Mouse (Mus musculus): ENCODE measurements around the gene Smyd3. TPM values are rescaled to one million over a fixed set of nuclear protein-coding genes. Genes with fewer than 3 reads are reported as not detected.

Smyd3 gene
- polyA plus RNA-seq, 1 experiment from 2014 or later = 12.1 TPM

DNA sequence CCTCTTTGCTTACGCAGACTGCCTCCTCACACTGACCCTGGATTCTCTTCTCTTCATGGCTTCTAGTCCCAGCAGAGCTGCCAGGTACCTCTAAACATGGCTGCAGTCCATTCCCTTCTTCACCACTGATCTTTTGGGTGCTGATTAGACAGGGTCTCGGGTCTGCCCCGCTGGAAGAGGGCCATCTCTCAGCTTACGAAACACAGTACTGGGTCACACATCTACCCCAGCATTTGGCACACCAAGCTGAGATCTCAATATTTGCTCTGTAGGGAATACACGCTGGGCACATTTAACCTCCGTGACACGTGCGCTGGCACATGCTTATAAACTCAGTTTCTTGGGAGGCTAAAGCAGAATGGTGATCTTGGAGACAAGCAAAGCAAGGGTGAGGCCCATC is 413.4 kb downstream of the Smyd3 start:
- ATAC-seq (ENCODE audit: low FRiP score, low TSS enrichment) (no peak), DNase-seq (ENCODE audit: low spot score) (no peak)
- no peaks in the 10 kb centered on the region for H3K36me3 ChIP-seq (ENCODE audit: control insufficient read depth, insufficient read depth, low read length)
- H3K4me2 ChIP-seq (replicated peaks; ENCODE audit: low read depth) = no peak overlapping the region
- H3K4me1 ChIP-seq (replicated peaks; ENCODE audit: control insufficient read depth, insufficient read depth) = no peaks in the 10 kb centered on the region
- no peak overlapping the region for H3K4me3 ChIP-seq (ENCODE audit: low read depth, low read length)
- no peak for TF ChIP-seq CTCF (IDR thresholded peaks at IDR 0.05; ENCODE audit: low read depth)
- no peak for TF ChIP-seq EP300 (optimal IDR thresholded peaks at IDR 0.05)
- no peaks in the 10 kb centered on the region for H3K27me3 ChIP-seq (ENCODE audit: control insufficient read depth, insufficient read depth, low read length)
- H3K9me3 ChIP-seq (ENCODE audit: control insufficient read depth, low read length) = no peaks in the 10 kb centered on the region
- no peak overlapping the region for H3K9ac ChIP-seq (ENCODE audit: low read length)
- 90% methylated on average over 8 of the region's 8 CpGs for WGBS
- no peak overlapping the region for H3K27ac ChIP-seq (replicated peaks)

DNA sequence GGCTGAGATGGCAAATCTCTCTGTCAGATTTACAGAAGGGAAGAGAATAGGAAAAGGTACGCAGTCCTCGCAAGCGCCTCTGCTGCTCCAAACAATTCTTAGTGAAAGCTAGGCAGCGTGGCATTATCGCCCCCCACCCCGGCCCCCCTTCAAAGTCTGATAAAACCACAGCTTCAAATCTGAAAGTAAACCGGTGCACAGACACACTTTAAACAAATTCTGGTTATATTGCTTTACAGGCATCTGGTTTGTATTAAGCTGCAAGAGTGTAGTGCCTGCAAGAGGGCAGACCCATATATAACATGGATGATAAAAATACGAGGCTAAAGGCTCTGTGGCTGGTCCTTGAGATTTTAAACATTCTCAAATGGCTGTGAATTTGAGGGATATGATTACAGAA is 420.8 kb downstream of the Smyd3 start:
- no peak overlapping the region for H3K4me2 ChIP-seq (replicated peaks; ENCODE audit: low read depth)

DNA sequence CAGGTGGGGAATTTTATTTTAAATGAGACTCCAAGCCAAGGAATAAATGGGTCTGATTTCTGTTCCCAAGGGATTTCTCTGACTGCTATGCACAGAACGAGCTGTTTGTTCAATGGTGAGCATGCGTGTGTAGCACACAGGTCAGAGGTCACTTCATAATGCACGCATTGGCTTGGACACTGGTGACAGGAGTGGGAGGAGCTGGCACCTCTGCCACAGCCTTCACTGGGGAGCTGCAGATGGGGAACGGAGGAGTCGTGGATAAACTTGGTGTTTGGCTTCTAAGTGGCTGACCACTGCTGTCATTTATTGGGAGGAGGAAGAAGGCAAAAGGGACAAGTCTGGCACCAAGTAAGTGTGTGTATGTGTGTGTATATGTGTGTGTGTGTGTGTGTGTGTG is 421.5 kb downstream of the Smyd3 start:
- Histone ChIP-seq H3K4me3 (ENCODE audit: low read depth, low read length) (no peak overlapping the region), H3K4me1 (replicated peaks; ENCODE audit: control insufficient read depth, insufficient read depth) (no peaks in the 10 kb centered on the region), H3K27ac (replicated peaks) (no peak overlapping the region), H3K9ac (ENCODE audit: low read length) (no peak overlapping the region), H3K4me2 (replicated peaks; ENCODE audit: low read depth) (no peak overlapping the region), H3K27me3 (ENCODE audit: control insufficient read depth, insufficient read depth, low read length) (no peaks in the 10 kb centered on the region), H3K36me3 (ENCODE audit: control insufficient read depth, insufficient read depth, low read length) (no peaks in the 10 kb centered on the region), H3K9me3 (ENCODE audit: control insufficient read depth, low read length) (no peaks in the 10 kb centered on the region)
- 46% methylated on average over 5 of the region's 5 CpGs for WGBS
- no peak for DNase-seq (ENCODE audit: low spot score)
- TF ChIP-seq EP300 (optimal IDR thresholded peaks at IDR 0.05) = no peak
- no peak for TF ChIP-seq CTCF (IDR thresholded peaks at IDR 0.05; ENCODE audit: low read depth)
- no peak for ATAC-seq (ENCODE audit: low FRiP score, low TSS enrichment)

More for the DNA sequence above, 420.8 kb downstream of the Smyd3 start:
- H3K27ac ChIP-seq (replicated peaks) = no peak overlapping the region
- TF ChIP-seq EP300 (optimal IDR thresholded peaks at IDR 0.05) (no peak), CTCF (IDR thresholded peaks at IDR 0.05; ENCODE audit: low read depth) (no peak)
- no peak overlapping the region for H3K4me3 ChIP-seq (ENCODE audit: low read depth, low read length)
- no peaks in the 10 kb centered on the region for H3K36me3 ChIP-seq (ENCODE audit: control insufficient read depth, insufficient read depth, low read length)
- 42% methylated on average over 8 of the region's 8 CpGs for WGBS
- ATAC-seq (ENCODE audit: low FRiP score, low TSS enrichment) = no peak
- H3K4me1 ChIP-seq (replicated peaks; ENCODE audit: control insufficient read depth, insufficient read depth) = no peaks in the 10 kb centered on the region
- DNase-seq (ENCODE audit: low spot score) = no peak
- no peak overlapping the region for H3K9ac ChIP-seq (ENCODE audit: low read length)
- no peaks in the 10 kb centered on the region for H3K9me3 ChIP-seq (ENCODE audit: control insufficient read depth, low read length)
- no peaks in the 10 kb centered on the region for H3K27me3 ChIP-seq (ENCODE audit: control insufficient read depth, insufficient read depth, low read length)

DNA sequence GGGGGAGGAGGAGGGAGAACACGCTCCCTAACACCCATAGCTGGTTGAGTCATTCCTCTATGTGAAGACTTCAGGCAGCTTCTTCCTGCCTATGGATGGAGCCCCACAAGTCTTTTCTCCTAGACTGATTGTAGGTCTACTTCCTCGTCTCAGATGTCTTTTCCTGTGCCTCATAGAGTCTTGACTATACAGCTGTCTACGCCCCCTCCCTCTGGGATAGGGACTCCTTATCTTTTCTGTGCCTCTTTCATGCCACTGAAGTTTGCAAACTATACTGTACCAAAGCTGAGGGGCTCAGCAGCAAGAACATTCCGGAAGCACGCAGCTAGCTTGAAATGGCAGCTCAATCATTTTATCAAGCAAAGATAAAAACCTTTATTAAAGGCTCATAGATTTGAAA is 428.7 kb downstream of the Smyd3 start:
- Histone ChIP-seq H3K4me2 (replicated peaks; ENCODE audit: low read depth) (no peak overlapping the region), H3K4me1 (replicated peaks; ENCODE audit: control insufficient read depth, insufficient read depth) (no peaks in the 10 kb centered on the region), H3K27me3 (ENCODE audit: control insufficient read depth, insufficient read depth, low read length) (no peaks in the 10 kb centered on the region), H3K9me3 (ENCODE audit: control insufficient read depth, low read length) (no peaks in the 10 kb centered on the region), H3K27ac (replicated peaks) (no peak overlapping the region), H3K9ac (ENCODE audit: low read length) (no peak overlapping the region), H3K36me3 (ENCODE audit: control insufficient read depth, insufficient read depth, low read length) (no peaks in the 10 kb centered on the region), H3K4me3 (ENCODE audit: low read depth, low read length) (no peak overlapping the region)
- TF ChIP-seq CTCF (IDR thresholded peaks at IDR 0.05; ENCODE audit: low read depth) = no peak
- no peak for TF ChIP-seq EP300 (optimal IDR thresholded peaks at IDR 0.05)
- WGBS = 74% methylated on average over 5 of the region's 5 CpGs
- DNase-seq (ENCODE audit: low spot score) (no peak), ATAC-seq (ENCODE audit: low FRiP score, low TSS enrichment) (no peak)

DNA sequence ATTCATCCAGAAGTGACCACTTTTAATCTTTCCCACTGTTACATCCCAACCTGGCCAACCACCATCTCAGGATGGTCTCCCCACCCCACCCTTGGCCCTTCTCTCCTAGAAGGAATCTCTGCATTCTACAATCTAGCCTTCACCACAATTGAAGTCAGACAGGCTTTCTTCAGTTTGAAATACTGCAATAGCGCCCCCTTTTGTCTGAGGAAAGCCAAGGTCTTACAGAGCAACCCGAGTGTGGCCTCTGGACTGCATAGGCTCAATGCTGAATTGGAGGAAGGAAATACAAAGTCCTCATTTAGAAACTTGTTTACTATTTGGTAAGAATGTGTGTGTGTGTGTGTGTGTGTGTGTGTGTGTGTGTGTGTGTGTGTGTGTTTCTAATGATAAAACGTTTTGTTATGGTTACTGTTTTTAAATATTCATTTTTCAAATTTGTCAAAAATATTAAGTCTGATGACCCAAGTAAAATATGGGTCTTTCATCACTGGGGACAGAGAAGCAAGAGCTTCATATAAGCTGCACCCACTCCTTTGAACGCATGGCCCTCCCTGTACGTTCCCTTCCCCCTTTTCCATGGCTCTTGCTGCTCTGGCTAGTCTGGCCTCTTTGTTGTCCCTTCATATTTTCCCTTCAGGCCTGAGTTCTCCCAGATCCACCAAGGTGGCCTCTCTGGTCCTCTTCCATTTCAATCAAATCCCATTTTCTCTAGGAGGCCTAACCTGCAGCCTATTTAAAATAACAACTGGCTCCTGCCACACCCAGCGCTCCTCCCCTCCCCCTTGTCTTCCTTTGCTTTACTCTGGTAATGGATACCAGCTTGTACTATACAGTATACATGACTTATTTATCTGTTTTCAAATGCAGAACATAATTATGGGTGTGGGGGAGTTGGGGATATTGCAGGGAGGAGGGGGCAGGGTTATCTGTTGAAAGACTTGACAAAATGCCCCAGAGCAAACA is 430.5 kb downstream of the Smyd3 start:
- 58% methylated on average over 6 of the region's 6 CpGs for WGBS
- DNase-seq (ENCODE audit: low spot score) (no peak), ATAC-seq (ENCODE audit: low FRiP score, low TSS enrichment) (no peak)
- peak; percentile 69 for TF ChIP-seq CTCF (IDR thresholded peaks at IDR 0.05; ENCODE audit: low read depth)
- TF ChIP-seq EP300 (optimal IDR thresholded peaks at IDR 0.05) = no peak
- Histone ChIP-seq H3K4me2 (replicated peaks; ENCODE audit: low read depth) (no peak overlapping the region), H3K9ac (ENCODE audit: low read length) (no peak overlapping the region), H3K36me3 (ENCODE audit: control insufficient read depth, insufficient read depth, low read length) (no peaks in the 10 kb centered on the region), H3K27me3 (ENCODE audit: control insufficient read depth, insufficient read depth, low read length) (no peaks in the 10 kb centered on the region), H3K9me3 (ENCODE audit: control insufficient read depth, low read length) (no peaks in the 10 kb centered on the region), H3K27ac (replicated peaks) (no peak overlapping the region), H3K4me1 (replicated peaks; ENCODE audit: control insufficient read depth, insufficient read depth) (no peaks in the 10 kb centered on the region), H3K4me3 (ENCODE audit: low read depth, low read length) (no peak overlapping the region)

DNA sequence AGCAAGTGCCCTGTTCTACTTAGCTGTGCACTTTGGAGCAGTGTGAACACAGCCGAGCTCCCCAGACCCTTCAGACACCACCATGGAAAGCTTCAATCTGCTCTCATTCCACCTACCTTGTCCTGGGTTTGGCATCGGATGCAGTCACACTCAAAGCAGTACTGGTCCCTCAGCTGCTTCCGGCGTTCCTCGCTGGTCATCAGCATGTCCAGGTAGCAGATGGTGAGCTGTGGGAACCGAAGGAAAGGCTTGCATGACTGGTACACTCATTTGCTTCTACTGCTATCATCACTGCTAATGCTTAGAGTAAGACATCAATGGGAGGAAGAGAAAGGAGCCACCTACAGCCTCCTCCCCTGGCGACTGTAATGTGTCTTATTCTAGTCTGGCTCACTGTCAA is 431.6 kb downstream of the Smyd3 start:
- Histone ChIP-seq H3K36me3 (ENCODE audit: control insufficient read depth, insufficient read depth, low read length) (no peaks in the 10 kb centered on the region), H3K27ac (replicated peaks) (no peak overlapping the region), H3K9ac (ENCODE audit: low read length) (no peak overlapping the region), H3K4me1 (replicated peaks; ENCODE audit: control insufficient read depth, insufficient read depth) (no peaks in the 10 kb centered on the region), H3K9me3 (ENCODE audit: control insufficient read depth, low read length) (no peaks in the 10 kb centered on the region), H3K27me3 (ENCODE audit: control insufficient read depth, insufficient read depth, low read length) (no peaks in the 10 kb centered on the region), H3K4me3 (ENCODE audit: low read depth, low read length) (no peak overlapping the region), H3K4me2 (replicated peaks; ENCODE audit: low read depth) (no peak overlapping the region)
- WGBS = 91% methylated on average over 7 of the region's 7 CpGs
- TF ChIP-seq EP300 (optimal IDR thresholded peaks at IDR 0.05) (no peak), CTCF (IDR thresholded peaks at IDR 0.05; ENCODE audit: low read depth) (no peak)
- ATAC-seq (ENCODE audit: low FRiP score, low TSS enrichment) (no peak), DNase-seq (ENCODE audit: low spot score) (no peak)

Data from stomach, postnatal 0 days (tissue).